Mouse (Mus musculus) stomach, embryonic 16.5 days (tissue): ENCODE measurements around the gene Pard3b. TPM values are rescaled to one million over a fixed set of nuclear protein-coding genes. Genes with fewer than 3 reads are reported as not detected.

Source experiments
- ATAC-seq: fragments of 200-750 bp; cut with Nextera tagmentation; 2 replicates; pipeline ENCODE4 v1.8.0; 2017; ENCODE audit warnings: moderate number of reproducible peaks, moderate TSS enrichment; ENCODE audit not compliant: insufficient read depth, low FRiP score
- H3K27ac ChIP-seq: fragments of 300-500 bp; sonication (generic); 2 replicates; pipeline ENCODE4 v1.5.1; 2014; ENCODE audit warnings: low read length
- H3K27me3 ChIP-seq: fragments of 300-500 bp; sonication (generic); 2 replicates; pipeline ENCODE4 v1.6.1; 2014; ENCODE audit warnings: low read length, control low read depth, mixed read lengths; ENCODE audit not compliant: control insufficient read depth, insufficient read depth
- H3K36me3 ChIP-seq: fragments of 300-500 bp; sonication (generic); 2 replicates; pipeline ENCODE4 v1.6.1; 2014; ENCODE audit warnings: low read length; ENCODE audit not compliant: control insufficient read depth, insufficient read depth
- H3K4me1 ChIP-seq: fragments of 300-500 bp; sonication (generic); 2 replicates; pipeline ENCODE4 v1.6.1; 2014; ENCODE audit warnings: low read length, control low read depth, mixed read lengths; ENCODE audit not compliant: control insufficient read depth, insufficient read depth
- H3K4me2 ChIP-seq: fragments of 300-500 bp; sonication (generic); 2 replicates; pipeline ENCODE4 v1.6.1; 2014; ENCODE audit warnings: low read depth, low read length, mixed read lengths
- H3K4me3 ChIP-seq: fragments of 300-500 bp; sonication (generic); replicated peaks from 2 replicates; pipeline ENCODE4 v1.5.1; 2014; ENCODE audit warnings: mild to moderate bottlenecking, low read length
- H3K9ac ChIP-seq: fragments of 300-500 bp; sonication (generic); 2 replicates; pipeline ENCODE4 v1.6.1; 2014; ENCODE audit warnings: low read length
- H3K9me3 ChIP-seq: fragments of 300-500 bp; sonication (generic); replicated peaks from 2 replicates; pipeline ENCODE4 v1.6.1; 2016; ENCODE audit warnings: low read length, control low read depth; ENCODE audit not compliant: control insufficient read depth
- WGBS: fragments of 180-500 bp; shearing (Covaris S2); extraction: QIAGEN DNeasy Blood & Tissue Kit; methylation state at CpG from one replicate; pipeline ENCODE4 v1.1.7; 2014; 5-methylcytosine and 5-hydroxymethylcytosine counted together
- polyA plus RNA-seq: library from polyadenylated mRNA; unstranded; fragments of >200 nt; fragmentation: Nextera tagmentation; extraction: Ambion mirVana; gene quantifications from 2 replicates; pipeline ENCODE4 v1.2.1, GENCODE M21; 2015

Gene Pard3b
- polyA plus RNA-seq, result 14.0 and 15.7 TPM in 2 replicates

DNA sequence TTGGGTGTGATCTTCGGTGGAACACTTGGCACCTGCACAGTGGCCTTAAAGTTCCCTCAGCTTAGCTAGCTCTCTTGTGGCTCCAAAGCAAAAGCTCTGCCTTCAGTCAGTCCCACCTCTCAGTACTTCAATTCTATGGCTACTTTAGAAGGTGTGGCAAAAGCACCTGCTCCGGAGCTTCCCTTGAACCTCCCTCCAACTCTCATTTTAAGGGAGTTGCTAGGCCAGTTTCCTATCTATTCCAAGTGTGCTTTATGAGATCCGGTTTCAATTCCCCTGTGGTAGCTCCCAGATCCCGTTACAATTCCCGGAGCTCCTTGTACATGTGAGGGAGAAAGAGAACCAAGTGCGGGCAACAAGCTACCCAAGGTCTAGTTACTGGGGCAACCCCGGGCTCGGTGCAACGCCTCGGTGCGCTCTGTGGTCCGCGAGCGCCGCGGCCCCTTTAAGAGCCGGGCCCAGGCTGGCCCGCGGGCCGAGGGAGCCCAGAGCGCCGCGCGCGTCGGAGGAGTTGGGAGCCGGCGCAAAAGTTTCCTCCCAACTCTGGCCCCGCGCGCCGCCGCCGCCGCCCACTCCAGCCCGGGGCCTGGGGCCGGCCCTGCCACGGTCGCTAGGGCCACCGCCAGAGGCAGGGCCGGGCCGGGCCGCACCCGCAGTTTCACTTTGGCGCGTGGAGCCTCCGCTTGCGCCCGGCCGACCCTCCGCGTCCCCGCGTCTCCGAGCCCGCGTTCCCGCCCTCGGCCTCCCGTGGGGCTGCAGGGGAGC, at the start of gene Pard3b:
Pard3b (plus strand) TSS at position 478 of the 765 bp plus-strand sequence.
- H3K27ac ChIP-seq, result peak within 1 kb of the TSS; percentile 85
- peaks cover 9% of the 10 kb centered on the region for H3K4me1 ChIP-seq
- no peaks in the 10 kb centered on the region for H3K9me3 ChIP-seq
- no peaks in the 10 kb centered on the region for H3K36me3 ChIP-seq
- H3K4me2 ChIP-seq, result peak within 1 kb of the TSS; percentile 87
- peak within 1 kb of the TSS; percentile 97 for H3K9ac ChIP-seq
- peak; percentile 92 for ATAC-seq
- H3K4me3 ChIP-seq, result peak within 1 kb of the TSS; percentile 94
- H3K27me3 ChIP-seq, result no peaks in the 10 kb centered on the region
- under 1% methylated on average over 52 of the region's 60 CpGs for WGBS

DNA sequence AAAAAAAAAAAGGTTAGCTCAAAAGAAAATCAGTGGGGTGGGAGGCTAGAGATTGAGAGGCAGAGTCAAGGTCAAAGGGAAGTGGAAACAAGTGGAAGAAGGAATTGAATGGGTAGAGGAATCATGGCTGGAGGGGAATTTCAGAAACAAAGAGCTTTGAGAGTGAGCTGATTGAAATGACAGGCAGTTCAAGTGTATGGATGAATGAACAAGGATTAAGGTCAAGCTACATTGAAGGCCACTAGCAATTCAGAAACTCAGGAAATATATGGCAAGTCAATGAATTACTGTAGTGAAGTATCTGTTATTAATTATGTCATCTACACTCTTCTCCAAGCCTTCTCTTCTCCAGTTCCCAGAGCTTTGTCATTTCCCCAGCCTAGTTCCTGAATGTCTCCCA, 22.4 kb upstream of the Pard3b start:
- H3K4me2 ChIP-seq, result no peak overlapping the region

DNA sequence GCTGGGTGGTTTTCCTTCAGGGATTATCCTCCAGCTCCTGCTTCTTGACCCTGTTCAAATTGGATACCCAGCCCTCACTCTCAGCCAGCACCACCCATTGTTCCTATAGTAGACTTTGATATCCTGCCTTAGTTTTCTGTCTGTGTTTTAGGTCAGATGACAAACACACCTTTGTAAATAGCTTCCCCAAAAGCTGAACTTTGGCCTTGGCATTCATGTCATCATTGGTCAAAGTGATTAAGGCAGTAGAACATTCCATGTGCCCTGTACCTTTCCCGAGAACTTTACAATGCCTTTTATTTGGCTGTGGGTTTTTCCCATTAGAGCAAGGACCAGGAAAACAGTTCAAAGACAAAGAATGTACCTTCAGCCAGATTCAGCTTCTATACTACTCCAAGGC, 18.0 kb upstream of the Pard3b start:
- Histone ChIP-seq H3K36me3 (no peaks in the 10 kb centered on the region), H3K9me3 (no peaks in the 10 kb centered on the region), H3K27ac (no peak overlapping the region), H3K9ac (no peak overlapping the region), H3K4me3 (no peak overlapping the region), H3K4me1 (no peaks in the 10 kb centered on the region), H3K27me3 (no peaks in the 10 kb centered on the region), H3K4me2 (no peak overlapping the region)
- WGBS, result 52% methylated on average over 1 of the region's 1 CpGs
- no peak for ATAC-seq

More for the DNA sequence above, 22.4 kb upstream of the Pard3b start:
- no peak for ATAC-seq
- Histone ChIP-seq H3K9ac (no peak overlapping the region), H3K27me3 (no peaks in the 10 kb centered on the region), H3K4me3 (no peak overlapping the region), H3K36me3 (no peaks in the 10 kb centered on the region), H3K27ac (no peak overlapping the region), H3K4me1 (no peaks in the 10 kb centered on the region), H3K9me3 (no peaks in the 10 kb centered on the region)

DNA sequence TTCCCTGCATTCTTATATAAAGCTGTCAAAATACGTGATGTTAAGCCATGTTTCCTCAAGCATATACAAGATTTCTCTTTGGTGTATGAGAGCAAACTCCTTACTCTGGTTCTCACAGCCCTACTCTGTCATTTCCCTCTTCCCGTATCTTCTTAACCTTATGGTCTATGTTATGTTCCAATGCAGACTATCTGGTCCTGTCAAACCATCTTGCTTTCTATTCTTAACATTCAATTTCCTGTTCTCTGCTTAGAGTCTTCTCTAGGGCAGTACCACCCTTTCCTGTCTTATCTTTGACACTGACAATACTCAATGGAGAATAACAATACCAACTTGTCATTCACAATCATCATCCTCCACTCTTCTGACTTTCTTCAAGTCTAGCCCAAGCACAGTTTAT, 8.8 kb upstream of the Pard3b start:
- no peak overlapping the region for H3K9ac ChIP-seq
- WGBS, result 77% methylated on average over 2 of the region's 2 CpGs
- no peak for ATAC-seq

DNA sequence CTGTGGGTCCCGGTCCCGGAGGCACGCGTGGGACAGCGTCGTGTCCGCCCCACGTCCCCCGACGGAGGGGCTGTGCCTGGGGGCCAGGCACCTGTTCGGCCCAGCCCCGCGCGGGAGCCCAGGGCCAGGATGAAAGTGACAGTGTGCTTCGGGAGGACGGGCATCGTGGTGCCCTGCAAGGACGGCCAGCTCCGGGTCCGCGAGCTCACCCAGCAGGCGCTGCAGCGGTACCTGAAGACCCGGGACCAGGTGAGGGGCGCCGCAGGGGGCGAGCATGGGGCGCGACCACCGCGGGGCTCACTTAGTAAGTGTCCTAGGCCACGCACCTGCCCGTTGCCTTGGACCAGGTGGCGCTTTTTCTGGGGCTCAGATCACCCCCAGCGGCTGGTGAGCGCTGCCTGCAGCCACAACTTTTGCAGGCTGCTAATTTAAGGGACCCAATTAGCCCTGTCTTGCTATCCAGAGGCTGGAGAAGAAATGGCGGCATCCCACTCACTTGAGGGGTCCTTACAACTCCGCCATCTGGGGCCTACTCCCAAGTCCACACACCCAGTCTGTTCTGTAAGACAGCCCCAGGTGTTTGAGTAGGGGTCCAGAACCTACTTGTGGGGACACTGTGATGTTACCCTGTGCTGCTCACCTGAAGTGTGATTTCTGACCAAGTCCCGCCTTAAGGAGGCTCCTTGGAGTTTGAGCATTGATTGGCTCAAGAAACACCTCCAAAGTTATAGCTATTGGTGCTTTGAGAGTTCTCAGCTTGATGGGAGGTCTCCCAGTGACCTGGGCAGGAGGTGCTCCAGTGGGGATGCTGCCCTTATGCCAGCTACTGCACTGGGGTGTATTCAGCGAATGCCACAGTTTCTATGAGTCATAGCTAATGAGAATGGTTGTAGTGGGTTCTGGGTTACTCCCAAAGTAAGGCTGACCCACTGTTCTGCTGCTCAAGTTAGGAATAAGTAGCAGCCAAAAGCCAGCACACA, 780 bp downstream of the Pard3b start:
- Histone ChIP-seq H3K36me3 (no peaks in the 10 kb centered on the region), H3K27ac (peak overlapping the region; percentile 85), H3K9ac (peak overlapping the region; percentile 97), H3K4me3 (peak overlapping the region; percentile 94), H3K9me3 (no peaks in the 10 kb centered on the region), H3K27me3 (no peaks in the 10 kb centered on the region), H3K4me1 (peaks cover 9% of the 10 kb centered on the region), H3K4me2 (peak overlapping the region; percentile 87)
- ATAC-seq, result peak; percentile 51
- WGBS, result 2% methylated on average over 40 of the region's 40 CpGs

More for the DNA sequence above, 8.8 kb upstream of the Pard3b start:
- no peak overlapping the region for H3K4me3 ChIP-seq
- no peak overlapping the region for H3K27ac ChIP-seq
- no peaks in the 10 kb centered on the region for H3K27me3 ChIP-seq
- H3K4me1 ChIP-seq, result no peaks in the 10 kb centered on the region
- H3K4me2 ChIP-seq, result no peak overlapping the region
- no peaks in the 10 kb centered on the region for H3K36me3 ChIP-seq
- no peaks in the 10 kb centered on the region for H3K9me3 ChIP-seq

DNA sequence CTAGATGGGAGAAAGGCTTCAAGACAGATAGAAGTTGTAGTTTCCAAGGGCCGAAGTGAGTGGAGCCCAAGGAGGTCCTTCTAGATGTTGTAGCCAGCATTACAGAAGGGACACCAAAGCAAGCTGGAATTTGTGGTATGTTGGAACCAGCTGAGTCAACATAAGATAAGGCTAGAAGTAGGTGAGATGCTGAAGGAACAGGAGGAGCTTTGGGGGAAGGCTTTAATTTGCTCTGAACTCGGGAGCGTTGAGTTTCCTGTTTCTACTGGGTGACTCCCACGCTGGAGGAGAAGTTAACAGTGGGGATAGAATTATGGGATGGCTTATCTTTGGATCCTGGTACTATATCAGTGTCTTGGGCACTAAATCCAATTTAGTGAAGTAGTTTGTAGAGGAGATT, 3.3 kb downstream of the Pard3b start:
- WGBS, result 39% methylated on average over 4 of the region's 4 CpGs
- Histone ChIP-seq H3K9me3 (no peaks in the 10 kb centered on the region), H3K4me1 (peaks cover 9% of the 10 kb centered on the region), H3K27me3 (no peaks in the 10 kb centered on the region), H3K27ac (no peak overlapping the region), H3K9ac (no peak overlapping the region), H3K4me3 (no peak overlapping the region), H3K4me2 (no peak overlapping the region), H3K36me3 (no peaks in the 10 kb centered on the region)
- no peak for ATAC-seq

DNA sequence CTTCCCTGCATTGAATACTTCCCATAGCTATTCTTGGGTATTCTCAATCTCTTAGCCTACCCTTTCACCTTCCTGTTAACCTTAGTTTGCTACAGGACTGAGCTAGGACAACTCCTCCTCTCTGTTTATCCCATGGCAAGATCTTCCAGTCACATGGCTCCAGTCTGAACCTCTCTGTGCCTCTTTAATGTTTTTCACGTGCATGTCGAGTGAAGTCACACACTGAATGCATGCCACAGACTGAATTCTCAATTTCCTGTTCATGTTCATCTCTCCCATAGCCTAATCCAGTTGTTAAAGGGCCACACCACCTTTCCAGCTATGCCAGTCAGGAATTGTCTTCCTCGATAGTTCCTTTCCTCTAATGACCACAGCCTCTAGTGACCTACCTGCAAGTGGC, 6.4 kb downstream of the Pard3b start:
- H3K4me2 ChIP-seq, result no peak overlapping the region
- no peaks in the 10 kb centered on the region for H3K9me3 ChIP-seq
- no peaks in the 10 kb centered on the region for H3K27me3 ChIP-seq
- no peak overlapping the region for H3K9ac ChIP-seq
- peaks cover 3% of the 10 kb centered on the region; the same call in 1 of the 2 replicates for H3K4me1 ChIP-seq
- H3K36me3 ChIP-seq, result no peaks in the 10 kb centered on the region
- no peak overlapping the region for H3K4me3 ChIP-seq
- WGBS, result 62% methylated on average over 3 of the region's 3 CpGs
- no peak overlapping the region for H3K27ac ChIP-seq
- ATAC-seq, result no peak

DNA sequence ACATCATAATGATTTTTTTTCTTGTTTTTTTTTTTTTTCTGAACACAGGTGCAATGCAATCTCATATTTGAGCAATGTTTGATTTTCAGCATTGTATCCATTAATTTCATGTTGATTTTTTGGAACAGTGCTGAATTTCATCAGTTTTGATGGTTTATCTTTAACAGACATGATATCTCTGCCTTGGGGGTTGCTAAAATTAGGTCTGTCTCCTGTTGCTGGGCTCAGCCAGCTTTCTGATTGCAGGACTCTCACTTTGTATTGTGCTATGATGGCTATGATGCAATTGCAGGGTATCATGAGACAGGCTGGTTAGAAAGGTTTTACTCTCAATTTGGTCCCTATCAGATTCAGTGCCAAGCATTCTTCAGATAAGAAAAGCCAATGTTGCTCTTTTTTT, 11.3 kb downstream of the Pard3b start:
- H3K27me3 ChIP-seq, result no peaks in the 10 kb centered on the region
- H3K4me1 ChIP-seq, result no peaks in the 10 kb centered on the region
- no peak overlapping the region for H3K9ac ChIP-seq
- ATAC-seq, result no peak
- no peak overlapping the region for H3K4me3 ChIP-seq
- no peak overlapping the region for H3K27ac ChIP-seq
- no peaks in the 10 kb centered on the region for H3K36me3 ChIP-seq
- no peaks in the 10 kb centered on the region for H3K9me3 ChIP-seq
- H3K4me2 ChIP-seq, result no peak overlapping the region
